Mouse (Mus musculus): ENCODE data around the gene Rdh19.
"Not testable (repeated sequence)": the region's sequence is repeated elsewhere in the genome, so short reads cannot be mapped to it uniquely, and the experiment has no call there.

The Rdh19 gene

DNA sequence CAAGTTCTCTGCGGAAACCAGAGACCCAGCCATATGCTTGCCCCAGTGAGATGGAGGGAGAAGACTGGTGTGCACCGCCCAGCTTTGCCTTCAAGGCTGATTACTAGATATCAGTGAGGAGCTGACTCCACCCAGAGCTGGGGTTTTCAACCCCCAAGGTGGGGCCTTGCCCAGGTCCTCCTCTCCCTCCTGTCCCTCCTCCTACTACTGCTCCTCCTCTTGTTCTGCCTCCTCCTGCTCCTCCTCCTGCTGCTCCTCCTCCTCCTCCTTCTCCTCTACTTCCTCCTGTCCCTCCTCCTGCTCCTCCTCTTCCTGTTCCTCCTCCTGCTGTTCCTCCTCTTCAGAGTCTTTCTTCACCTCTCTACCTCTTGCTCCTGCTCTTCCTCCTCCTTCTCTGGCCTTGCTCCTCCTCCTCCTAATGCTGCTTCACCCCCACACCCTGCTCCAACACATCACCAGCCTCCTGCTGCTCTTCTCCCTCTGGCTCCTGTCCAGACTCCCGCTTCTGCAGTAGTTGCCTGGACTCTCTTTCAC, 29.5 kb downstream of the Rdh19 start:
- ATAC-seq (ENCODE audit: low TSS enrichment) = no peak

DNA sequence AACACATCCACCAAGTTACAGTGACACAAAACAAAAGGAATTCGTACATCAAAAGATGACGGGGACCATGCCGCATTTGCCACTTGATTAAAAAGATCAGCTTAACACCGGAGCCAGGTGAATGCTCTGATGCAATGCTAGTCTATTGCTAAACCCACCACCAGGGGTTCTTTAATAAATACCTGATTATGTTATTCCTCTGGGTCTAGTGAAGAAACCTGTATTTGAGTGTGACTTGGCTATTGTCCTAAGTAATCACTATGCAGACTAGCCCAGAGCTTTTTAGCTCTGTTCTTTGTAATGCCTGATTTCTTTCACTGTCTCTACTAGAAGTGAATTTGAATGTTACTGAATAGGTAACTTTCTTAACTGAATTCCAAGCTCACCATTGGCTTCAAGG, 31.3 kb downstream of the Rdh19 start:
- no peak for ATAC-seq (ENCODE audit: low TSS enrichment)

DNA sequence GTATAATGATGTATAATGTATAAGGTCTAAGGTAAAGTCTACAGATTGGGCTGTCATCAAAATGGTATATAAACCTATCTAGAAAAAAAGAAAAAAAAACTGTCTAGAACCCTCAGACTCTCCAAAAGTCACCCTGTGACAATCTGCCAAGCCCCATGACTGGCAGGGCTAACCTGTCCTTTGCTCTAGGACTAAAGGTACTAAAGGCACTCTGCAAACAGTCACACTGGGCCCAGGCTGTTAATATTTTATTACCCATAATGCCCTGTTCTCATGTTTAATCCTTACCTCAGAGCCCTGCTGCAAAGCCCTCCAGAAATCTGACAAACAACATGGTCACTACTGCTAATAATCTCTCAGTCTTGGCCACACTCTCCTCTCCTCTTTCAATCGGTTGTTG, 36.8 kb downstream of the Rdh19 start:
- ATAC-seq (ENCODE audit: low TSS enrichment) = no peak

DNA sequence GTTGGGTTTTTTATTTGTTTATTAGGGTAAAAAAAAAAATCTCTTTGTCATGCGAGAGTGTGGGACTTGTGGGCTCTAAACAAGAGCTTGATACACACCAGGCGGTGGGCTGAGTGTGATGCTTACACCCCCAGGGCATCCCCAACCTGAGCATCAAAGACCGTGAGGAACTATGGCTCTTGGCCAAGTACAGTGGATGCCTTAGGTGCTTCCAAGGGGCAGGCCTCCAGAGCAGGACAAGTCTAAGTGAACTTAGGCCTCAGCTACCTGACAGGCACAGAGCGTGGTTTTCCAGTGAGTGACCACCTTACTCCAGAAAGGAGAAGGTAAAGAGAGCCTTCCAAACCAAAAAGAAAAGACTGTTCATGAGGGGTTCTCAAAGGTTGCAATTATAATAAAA, 37.2 kb downstream of the Rdh19 start:
- ATAC-seq (ENCODE audit: low TSS enrichment) = no peak

DNA sequence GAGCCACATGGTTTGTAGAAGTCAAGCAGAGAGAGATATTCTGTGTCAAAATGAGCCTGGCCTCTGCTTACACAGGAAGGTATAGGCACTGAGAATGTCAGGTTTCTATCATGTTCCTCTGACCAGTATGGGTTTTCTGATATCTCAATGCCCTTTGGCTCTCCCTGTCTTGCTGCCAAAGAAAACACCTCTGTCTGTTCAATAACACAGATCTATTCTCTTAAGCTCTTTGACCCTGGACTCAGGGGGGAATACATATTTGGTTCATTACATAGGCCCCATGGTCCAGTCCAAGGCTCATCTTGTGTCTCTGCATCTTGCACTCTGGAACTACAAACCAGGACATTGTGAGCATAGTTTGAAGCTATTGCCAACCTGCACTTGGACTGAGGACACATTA, 38.9 kb downstream of the Rdh19 start, which contains the start of gene Rdh7:
Gene Rdh7, minus strand, starts transcription at position 213 of the 400 bp plus-strand sequence.
- ATAC-seq (ENCODE audit: low TSS enrichment) = no peak

DNA sequence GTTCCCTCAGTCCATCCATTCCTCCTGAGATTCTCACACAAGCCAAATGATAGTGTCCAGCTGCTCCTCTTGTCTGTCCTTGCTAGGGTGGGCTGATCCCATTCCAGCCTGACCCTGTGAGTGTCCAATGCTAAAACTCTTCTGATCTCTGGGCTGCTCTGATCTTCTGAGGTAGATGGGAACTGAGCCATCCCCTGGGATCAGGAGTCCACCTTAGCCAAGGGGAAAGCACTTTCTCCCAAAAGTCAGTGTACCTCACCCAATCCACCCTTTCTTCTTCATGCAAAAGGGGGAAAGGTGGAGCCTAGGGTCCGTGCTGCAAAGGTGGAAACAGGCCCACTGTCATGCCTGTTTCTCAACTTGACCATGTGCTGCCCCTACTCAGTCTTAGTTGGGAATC, 41.8 kb downstream of the Rdh19 start:
- no peak for ATAC-seq (ENCODE audit: low TSS enrichment)

DNA sequence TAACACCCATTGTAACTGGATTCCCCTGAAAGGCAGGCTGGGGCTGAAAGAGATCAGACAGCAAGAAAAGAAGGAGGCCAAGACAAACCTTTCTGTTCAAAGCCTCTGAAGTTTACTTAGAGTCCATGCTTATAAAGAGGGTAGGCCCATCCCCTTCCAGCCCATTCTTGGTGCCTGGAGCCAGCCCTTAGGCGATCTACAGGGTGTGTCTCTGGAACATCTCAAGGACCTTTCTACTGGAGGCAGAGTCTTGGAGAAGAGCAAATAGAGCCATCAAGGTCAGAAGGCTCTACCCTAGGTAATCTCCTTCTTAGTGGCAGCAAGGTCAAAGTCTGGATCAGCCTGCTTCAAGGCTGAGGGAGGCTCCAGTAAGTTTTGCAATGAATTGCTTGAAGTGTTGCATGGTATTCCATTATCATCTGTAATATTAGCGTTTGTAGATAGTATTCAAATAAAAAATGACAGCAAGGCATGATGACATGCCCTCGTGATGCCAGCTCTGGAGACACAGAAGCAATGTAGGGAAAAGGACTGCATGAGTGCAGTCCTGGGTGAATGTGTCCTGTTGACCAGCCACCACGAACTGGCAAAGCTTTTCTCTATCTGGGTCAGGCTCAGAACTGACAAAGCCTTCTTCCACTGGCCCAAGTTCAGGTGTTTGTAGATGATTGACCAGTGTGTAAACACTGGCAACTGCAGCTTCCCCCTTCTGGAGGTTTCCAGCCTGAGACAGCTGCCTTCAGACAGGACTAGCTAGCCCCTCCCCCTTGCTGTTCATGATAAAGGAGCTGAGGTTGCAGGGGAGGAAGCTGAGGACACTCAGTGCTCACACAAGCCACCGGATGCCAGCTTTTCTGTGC, 43.7 kb downstream of the Rdh19 start:
- not testable (repeated sequence) for ATAC-seq (ENCODE audit: low TSS enrichment)

DNA sequence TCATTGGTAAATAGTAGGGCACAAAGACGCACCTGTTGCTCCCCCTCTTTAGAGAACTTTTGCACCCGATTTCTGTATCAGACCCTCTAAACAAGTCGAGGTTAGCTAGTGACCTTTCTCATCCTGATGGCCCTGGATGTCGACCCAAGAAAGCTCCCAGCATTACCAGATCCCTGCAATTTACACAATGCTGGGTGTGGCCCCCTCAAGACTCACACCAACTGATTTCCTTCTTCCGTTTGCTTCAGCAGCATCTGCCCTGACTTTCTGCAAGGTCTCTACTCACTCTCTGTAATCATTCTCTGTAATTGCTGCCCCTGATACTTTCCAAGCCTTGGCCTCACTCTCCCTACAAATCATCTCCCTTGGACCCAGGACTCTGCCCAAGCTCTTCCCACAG, 47.0 kb downstream of the Rdh19 start:
- no peak for ATAC-seq (ENCODE audit: low TSS enrichment)

DNA sequence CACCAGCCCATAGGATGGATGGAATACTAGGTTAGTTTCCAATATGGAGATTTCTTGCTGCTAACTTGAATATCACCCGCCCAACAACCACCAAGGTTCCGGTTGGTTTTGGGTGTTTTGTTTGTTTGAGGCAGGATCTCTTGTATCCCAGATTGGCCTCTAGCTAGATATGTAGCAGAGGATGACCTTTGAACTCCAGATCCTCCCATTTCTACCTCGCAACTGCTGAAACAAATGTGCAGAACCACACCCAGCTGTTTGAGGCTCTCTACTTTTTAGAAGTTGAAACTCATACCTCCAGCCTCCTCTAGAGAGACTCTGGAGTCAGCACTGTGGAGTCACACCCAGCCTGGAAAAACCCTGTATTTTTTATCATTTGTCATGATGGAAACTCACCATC, 47.8 kb downstream of the Rdh19 start:
- no peak for ATAC-seq (ENCODE audit: low TSS enrichment)

DNA sequence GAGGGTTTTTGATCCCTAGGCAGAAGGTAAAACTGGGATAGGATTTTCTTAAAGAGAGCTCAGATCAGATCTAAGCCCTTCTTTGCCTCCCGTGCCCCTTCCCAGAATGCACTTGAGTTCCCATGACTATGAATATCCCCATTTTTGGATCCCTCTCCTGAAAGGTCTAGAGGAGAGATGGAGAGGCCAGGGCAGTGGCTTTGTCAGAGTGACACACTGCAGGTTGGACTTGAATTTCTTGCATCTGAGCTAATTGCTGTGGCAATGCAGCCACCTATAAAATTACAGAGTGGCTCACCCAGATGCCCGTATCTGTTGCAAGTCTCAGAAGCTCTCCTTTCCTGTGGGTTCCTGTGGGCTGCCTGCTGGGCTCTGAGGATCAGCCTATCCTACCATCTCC, 48.5 kb downstream of the Rdh19 start, which contains the start of gene Sdr9c7:
Gene Sdr9c7, plus strand, starts transcription at position 301 of the 400 bp plus-strand sequence.
- no peak for ATAC-seq (ENCODE audit: low TSS enrichment)

DNA sequence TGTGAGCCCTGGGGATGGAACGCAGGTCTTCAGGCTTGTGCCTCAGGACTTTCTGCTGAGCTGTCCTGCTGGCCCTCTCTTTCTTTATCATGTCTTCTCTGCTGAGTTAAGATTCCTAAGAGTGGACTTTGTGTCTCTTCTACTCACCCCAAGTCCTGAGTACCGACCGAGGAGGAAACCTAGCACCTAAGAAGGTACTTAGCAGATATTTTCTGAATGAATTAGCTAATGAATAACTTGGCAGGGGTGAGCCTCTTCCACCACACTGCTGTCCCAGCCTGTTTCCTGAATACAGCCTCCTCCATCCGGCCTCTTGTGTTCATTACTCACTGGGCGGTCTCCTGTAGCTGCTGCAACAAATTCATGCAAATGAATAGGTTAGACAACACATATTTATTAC, 50.1 kb downstream of the Rdh19 start:
- no peak for ATAC-seq (ENCODE audit: low TSS enrichment)

DNA sequence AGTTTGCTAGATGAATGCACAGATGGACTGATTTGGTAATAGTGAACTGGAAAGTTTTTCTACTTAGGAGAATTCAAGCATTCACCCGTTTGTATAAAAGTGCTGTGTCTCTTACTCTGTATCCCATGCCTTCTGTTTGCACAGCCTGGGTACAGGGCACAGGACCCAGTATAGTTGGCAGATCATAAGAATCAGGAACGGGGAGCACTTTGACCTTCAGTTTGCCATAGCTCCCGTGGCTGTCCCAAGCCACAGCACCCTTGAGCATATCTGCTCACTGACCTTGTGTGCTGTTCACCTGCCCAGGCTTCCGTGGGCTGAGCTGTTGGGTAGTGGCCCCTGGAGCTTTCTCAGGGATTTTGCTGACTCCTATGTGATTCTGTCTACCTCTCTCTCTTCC, 52.0 kb downstream of the Rdh19 start:
- ATAC-seq (ENCODE audit: low TSS enrichment) = no peak

DNA sequence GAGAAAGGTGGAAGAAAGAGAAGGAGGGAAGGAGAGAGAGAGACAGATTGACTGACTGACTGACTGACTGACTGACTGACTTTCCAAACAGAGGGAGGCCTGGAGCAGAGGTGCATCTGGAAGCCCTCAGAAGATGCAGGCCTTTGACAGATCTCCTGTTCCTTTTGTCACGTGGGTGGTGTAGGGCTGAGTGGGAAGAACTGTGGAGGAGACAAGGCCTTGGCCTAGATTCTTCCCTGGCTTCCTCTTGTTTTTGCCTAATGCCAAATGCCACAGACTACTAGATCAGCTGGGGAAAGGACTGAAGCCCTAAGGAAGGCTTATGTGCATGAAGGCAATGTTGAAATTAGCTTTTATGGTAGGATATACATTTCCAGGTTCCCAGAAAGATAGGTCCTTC, 53.4 kb downstream of the Rdh19 start:
- peak; percentile 47; the same call in 1 of the 2 replicates for ATAC-seq (ENCODE audit: low TSS enrichment)

DNA sequence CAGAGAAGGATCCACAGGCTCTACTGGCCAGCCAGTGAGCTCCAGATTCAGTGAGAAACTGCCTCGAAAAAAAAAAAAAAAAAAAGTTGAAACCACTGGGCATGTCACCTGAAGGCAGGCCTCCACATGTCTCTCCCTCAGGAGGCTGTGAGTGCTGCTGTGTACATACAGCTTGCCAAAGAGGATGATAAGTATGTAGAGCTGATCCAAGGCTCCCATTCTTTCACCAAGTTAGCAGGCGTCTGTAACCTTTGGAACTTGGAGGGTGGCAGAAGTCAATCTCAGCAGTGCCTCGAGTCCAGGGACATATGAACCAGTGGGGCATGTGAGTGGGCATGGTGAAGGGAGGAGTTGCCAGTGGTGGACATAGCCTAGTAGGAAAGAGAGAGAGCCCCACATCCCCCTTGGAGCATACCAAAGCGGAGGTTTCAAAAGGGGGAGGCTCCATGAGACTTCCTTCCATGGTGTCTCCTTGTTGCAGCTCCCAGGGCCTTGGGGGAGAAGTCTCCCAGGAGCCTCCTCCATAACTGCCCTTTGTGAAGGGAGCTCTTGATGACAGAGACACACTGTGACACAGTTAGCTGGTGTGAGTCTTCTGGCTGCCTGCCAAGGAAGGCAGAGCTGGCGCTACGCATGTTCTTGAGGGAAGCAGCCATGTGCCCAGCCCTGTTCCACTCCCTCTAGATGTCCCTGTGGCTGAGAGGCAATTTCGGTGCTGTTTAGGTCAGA, 55.2 kb downstream of the Rdh19 start:
- peak; percentile 57 for ATAC-seq (ENCODE audit: low TSS enrichment)

DNA sequence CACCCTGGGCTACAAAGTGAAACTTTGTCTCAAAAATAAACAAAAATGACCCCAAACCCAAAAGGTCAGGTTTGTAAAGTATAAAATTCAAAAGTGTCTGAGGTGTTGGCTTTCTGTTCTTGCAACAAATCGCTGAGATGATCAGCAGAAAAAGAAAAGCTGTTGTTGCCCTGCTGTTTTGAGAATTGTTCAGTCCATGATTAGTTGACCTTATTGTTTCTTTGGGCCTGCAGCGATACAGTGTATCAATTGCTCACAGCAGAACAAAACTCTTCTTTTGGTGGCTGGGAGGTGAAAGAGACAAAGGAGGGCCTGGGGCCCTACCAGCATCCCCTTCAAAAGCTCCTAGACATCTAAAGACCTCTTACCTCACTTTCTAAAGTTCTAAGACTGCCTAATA, 56.4 kb downstream of the Rdh19 start:
- ATAC-seq (ENCODE audit: low TSS enrichment) = no peak

DNA sequence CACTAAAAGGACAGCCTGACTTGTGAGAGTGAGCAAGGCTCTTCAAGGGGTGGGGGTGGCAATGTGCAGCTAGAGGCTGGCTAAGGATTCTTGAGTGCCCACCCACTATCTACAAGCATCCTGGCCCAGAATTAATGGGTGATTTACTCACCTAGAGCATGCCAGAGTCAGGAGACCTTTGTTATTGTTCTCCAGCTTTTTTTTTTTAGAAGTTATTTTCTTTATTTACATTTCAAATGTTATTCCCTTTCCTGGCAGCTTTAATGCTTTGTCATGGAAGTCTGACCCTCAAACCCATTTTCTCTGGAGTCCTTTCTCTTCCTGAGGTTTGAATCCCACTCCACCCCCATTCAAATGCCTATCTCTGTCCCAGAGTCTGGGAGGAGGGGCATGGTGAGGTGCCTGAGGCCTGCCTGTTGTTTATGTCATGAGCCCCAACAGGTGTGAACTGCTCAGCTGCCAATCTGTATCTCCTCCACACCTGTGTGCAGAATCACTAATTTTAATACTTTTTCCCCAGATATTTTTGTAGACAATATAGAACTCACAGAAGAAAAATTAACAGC, 57.7 kb downstream of the Rdh19 start:
- ATAC-seq (ENCODE audit: low TSS enrichment) = no peak
